Mouse (Mus musculus): ENCODE data around the gene 1700007K13Rik.

DNA sequence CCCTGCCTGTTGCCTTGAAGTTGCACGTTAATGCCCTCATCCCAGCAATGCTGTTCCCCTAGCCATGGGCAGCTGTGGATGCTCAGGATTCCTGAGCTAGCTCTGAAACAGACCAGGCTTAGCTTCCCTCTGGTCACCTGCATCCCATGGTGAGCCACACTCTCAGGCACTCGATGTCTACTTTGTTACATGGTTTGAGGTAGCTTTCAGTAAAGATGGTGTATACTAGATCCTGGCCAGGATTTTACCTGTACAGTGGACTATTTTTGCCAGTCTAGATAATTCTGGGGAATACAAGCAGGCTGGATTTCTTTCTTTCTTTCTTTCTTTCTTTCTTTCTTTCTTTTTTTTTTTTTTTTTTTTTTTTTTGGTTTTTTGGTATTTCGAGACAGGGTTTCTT, 39.7 kb upstream of the 1700007K13Rik start, which contains the start of gene Gm10134:
- TF ChIP-seq CTCF (IDR thresholded peaks at IDR 0.05; ENCODE audit: low read depth) (no peak), EP300 (IDR thresholded peaks at IDR 0.05; ENCODE audit: low read depth) (no peak)
